Mouse (Mus musculus): ENCODE data around the gene Radil.

DNA sequence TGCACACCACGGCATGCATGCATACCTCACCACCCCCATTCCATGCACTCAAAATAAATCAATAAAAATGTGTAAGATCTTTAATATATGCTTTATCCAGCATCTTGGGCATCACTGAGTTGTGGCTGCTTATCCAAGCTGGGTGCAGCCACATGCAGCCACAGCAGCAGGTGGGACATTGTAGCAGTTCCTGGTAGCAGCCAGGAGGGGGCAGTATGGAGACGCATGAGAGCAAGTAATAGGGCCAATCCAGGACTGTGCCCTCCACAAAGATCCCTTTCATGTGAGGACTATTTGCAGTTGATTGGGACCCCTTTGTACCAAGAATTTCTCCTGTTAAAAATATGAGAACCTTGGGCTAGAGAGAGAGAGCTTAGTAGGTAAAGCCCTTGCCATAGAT lies 68.4 kb downstream of the Radil start:
- TF ChIP-seq CTCF (IDR thresholded peaks at IDR 0.05; ENCODE audit: control insufficient read depth, insufficient read depth, low read length) (peak; percentile 85), POLR2A (IDR thresholded peaks at IDR 0.05; ENCODE audit: borderline replicate concordance, control insufficient read depth, low read depth, low read length) (no peak)
